Mouse (Mus musculus): Measurements from ENCODE around the gene Hdgfl2.

The Hdgfl2 gene

GRCm38 (mm10) chr17:56078880-56079795 lies at the start of gene Hdgfl2:
Hdgfl2 (plus strand) TSS chr17:56079634.
- in situ Hi-C loops (cut with MboI, MseI), result no loop called here

- in situ Hi-C loops (cut with MboI, MseI), result loop anchor here (25.0 kb wide), 1 partner anchor 1257 kb away; the partner anchor contains the start of gene Vav1
Observed at GRCm38 (mm10) chr17:56030238-56030870, 49.1 kb upstream of the Hdgfl2 start.

- in situ Hi-C loops (cut with MboI, MseI), result loop anchor here (25.0 kb wide), 1 partner anchor 1256 kb away; the partner anchor contains the start of gene Vav1
Observed at GRCm38 (mm10) chr17:56030919-56031318, 48.5 kb upstream of the Hdgfl2 start.

GRCm38 (mm10) chr17:56031431-56031830 lies 48.0 kb upstream of the Hdgfl2 start:
- in situ Hi-C loops (cut with MboI, MseI), result loop anchor here (25.0 kb wide), 1 partner anchor 1256 kb away; the partner anchor contains the start of gene Vav1

- in situ Hi-C loops (cut with MboI, MseI), result loop anchor here (25.0 kb wide), 1 partner anchor 1255 kb away; the partner anchor contains the start of gene Vav1
Observed at GRCm38 (mm10) chr17:56032127-56032733, 47.2 kb upstream of the Hdgfl2 start.

GRCm38 (mm10) chr17:56032831-56033230 lies 46.6 kb upstream of the Hdgfl2 start:
- in situ Hi-C loops (cut with MboI, MseI), result loop anchor here (25.0 kb wide), 1 partner anchor 1254 kb away; the partner anchor contains the start of gene Vav1

GRCm38 (mm10) chr17:56034040-56034725 lies 45.3 kb upstream of the Hdgfl2 start:
- in situ Hi-C loops (cut with MboI, MseI), result loop anchor here (25.0 kb wide), 1 partner anchor 1253 kb away; the partner anchor contains the start of gene Vav1

- in situ Hi-C loops (cut with MboI, MseI), result loop anchor here (25.0 kb wide), 1 partner anchor 1253 kb away; the partner anchor contains the start of gene Vav1
Observed at GRCm38 (mm10) chr17:56034726-56035100, 44.7 kb upstream of the Hdgfl2 start.

GRCm38 (mm10) chr17:56035216-56035615 lies 44.2 kb upstream of the Hdgfl2 start:
- in situ Hi-C loops (cut with MboI, MseI), result loop anchor here (25.0 kb wide), 1 partner anchor 1252 kb away; the partner anchor contains the start of gene Vav1

GRCm38 (mm10) chr17:56036176-56036900 lies 43.1 kb upstream of the Hdgfl2 start, which contains the start of gene Sh3gl1:
Sh3gl1 (minus strand) TSS chr17:56036635.
- in situ Hi-C loops (cut with MboI, MseI), result loop anchor here (25.0 kb wide), 1 partner anchor 1251 kb away; the partner anchor contains the start of gene Vav1

GRCm38 (mm10) chr17:56036901-56037287 lies 42.5 kb upstream of the Hdgfl2 start:
- in situ Hi-C loops (cut with MboI, MseI), result loop anchor here (25.0 kb wide), 1 partner anchor 1250 kb away; the partner anchor contains the start of gene Vav1

- in situ Hi-C loops (cut with MboI, MseI), result loop anchor here (25.0 kb wide), 1 partner anchor 1249 kb away; the partner anchor contains the start of gene Vav1
Observed at GRCm38 (mm10) chr17:56038583-56039261, 40.7 kb upstream of the Hdgfl2 start.

- in situ Hi-C loops (cut with MboI, MseI), result loop anchor here (25.0 kb wide), 1 partner anchor 1248 kb away; the partner anchor contains the start of gene Vav1
Observed at GRCm38 (mm10) chr17:56039345-56039744, 40.1 kb upstream of the Hdgfl2 start.

GRCm38 (mm10) chr17:56040030-56040856 lies 39.2 kb upstream of the Hdgfl2 start, which contains the start of gene Chaf1a:
Chaf1a (plus strand) TSS chr17:56040439.
- in situ Hi-C loops (cut with MboI, MseI), result loop anchor here (10.0 to 25.0 kb wide), 2 partner anchors 545 to 1247 kb away; partner anchors contain the start of genes Safb, Safb2 and Vav1

GRCm38 (mm10) chr17:56040857-56041163 lies 38.6 kb upstream of the Hdgfl2 start:
- in situ Hi-C loops (cut with MboI, MseI), result loop anchor here (10.0 to 25.0 kb wide), 2 partner anchors 544 to 1246 kb away; partner anchors contain the start of genes Safb, Safb2 and Vav1

GRCm38 (mm10) chr17:56051369-56051768 lies 28.1 kb upstream of the Hdgfl2 start:
- in situ Hi-C loops (cut with MboI, MseI), result no loop called here

- in situ Hi-C loops (cut with MboI, MseI), result no loop called here
Observed at GRCm38 (mm10) chr17:56054938-56055337, 24.5 kb upstream of the Hdgfl2 start.

- in situ Hi-C loops (cut with MboI, MseI), result no loop called here
Observed at GRCm38 (mm10) chr17:56055945-56056678, 23.3 kb upstream of the Hdgfl2 start.
